Mouse (Mus musculus) inflammation-experienced regulatory T-cells (primary cell): Measurements from ENCODE around the gene Ctrl. TPM values are rescaled to one million over a fixed set of nuclear protein-coding genes. Genes with fewer than 3 reads are reported as not detected.

Source experiments
- polyA plus RNA-seq, 2 experiments: library from polyadenylated mRNA; unstranded; fragments of 100-300 nt; shearing (Covaris generic); gene quantifications; one replicate each; pipeline ENCODE4 v1.2.1; 2017

Gene Ctrl
- 1 to 10 TPM; 1.9 to 3.6 TPM for polyA plus RNA-seq

GRCm38 (mm10) chr8:105933762-105934161 is at the start of gene Ctrl:
TSS of gene Ctrl (minus strand) at chr8:105933862.

GRCm38 (mm10) chr8:105979325-105979724 is 45.7 kb upstream of the Ctrl start, which contains the start of gene Dpep3:
TSS of gene Dpep3 (minus strand) at chr8:105979429.

GRCm38 (mm10) chr8:105965905-105966341 is 32.3 kb upstream of the Ctrl start, which contains the start of gene Slc12a4:
TSS of gene Slc12a4 (minus strand) at chr8:105966097.

GRCm38 (mm10) chr8:105943321-105943739 is 9.7 kb upstream of the Ctrl start, which contains the start of gene Lcat:
TSS of gene Lcat (minus strand) at chr8:105943382.

GRCm38 (mm10) chr8:105938306-105938669 is 4.6 kb upstream of the Ctrl start, which contains the start of gene Psmb10:
TSS of gene Psmb10 (minus strand) at chr8:105938444.

GRCm38 (mm10) chr8:105900180-105900940 is 33.3 kb downstream of the Ctrl start, which contains the start of gene Pskh1:
TSS of gene Pskh1 (plus strand) at chr8:105900441.

GRCm38 (mm10) chr8:105893339-105893738 is 40.3 kb downstream of the Ctrl start, which contains the start of gene Nrn1l:
TSS of gene Nrn1l (plus strand) at chr8:105893567.

Other genes starting within 250 kb of the Ctrl start
- gene Carmil2, start 247.6 kb downstream of the Ctrl start, polyA plus RNA-seq, result 100 to 1,000 TPM; 122 to 131 TPM
- 10 to 100 TPM; 70.3 to 83.0 TPM for gene Acd, start 232.8 kb downstream of the Ctrl start, polyA plus RNA-seq
- gene Pard6a, start 232.7 kb downstream of the Ctrl start, polyA plus RNA-seq, result 10 to 100 TPM in 1 of 2 experiments, 1 to 10 TPM in 1; 7.6 to 16.7 TPM
- under 1 TPM in 1 of 2 experiments, not detected in 1; 0.23 TPM for gene 4933405L10Rik, start 226.2 kb downstream of the Ctrl start, polyA plus RNA-seq
- 1 to 10 TPM; 3.6 to 4.3 TPM for gene Enkd1, start 225.7 kb downstream of the Ctrl start, polyA plus RNA-seq
- 1 to 10 TPM; 6.5 to 7.5 TPM for gene Gfod2, start 175.2 kb downstream of the Ctrl start, polyA plus RNA-seq
- gene Ranbp10, start 106.5 kb downstream of the Ctrl start, polyA plus RNA-seq, result 10 to 100 TPM; 19.4 to 27.8 TPM
- gene Tsnaxip1, start 106.1 kb downstream of the Ctrl start, polyA plus RNA-seq, result 1 to 10 TPM; 1.1 to 1.7 TPM
- 10 to 100 TPM; 15.3 to 15.7 TPM for gene Cenpt, start 80.6 kb downstream of the Ctrl start, polyA plus RNA-seq
- gene Thap11, start 78.7 kb downstream of the Ctrl start, polyA plus RNA-seq, result 10 to 100 TPM; 30.3 to 37.3 TPM
- 10 to 100 TPM in 1 of 2 experiments, 1 to 10 TPM in 1; 9.7 to 15.3 TPM for gene Nutf2, start 73.3 kb downstream of the Ctrl start, polyA plus RNA-seq
- gene Edc4, start 53.0 kb downstream of the Ctrl start, polyA plus RNA-seq, result 10 to 100 TPM; 74.6 to 95.9 TPM
- gene Nrn1l, start 40.3 kb downstream of the Ctrl start, polyA plus RNA-seq, result under 1 TPM; 0.86 to 0.94 TPM
- 10 to 100 TPM; 22.7 to 25.5 TPM for gene Pskh1, start 33.4 kb downstream of the Ctrl start, polyA plus RNA-seq
- 100 to 1,000 TPM; 357 to 426 TPM for gene Psmb10, start 4.6 kb upstream of the Ctrl start, polyA plus RNA-seq
- under 1 TPM; 0.42 to 0.51 TPM for gene Lcat, start 9.5 kb upstream of the Ctrl start, polyA plus RNA-seq
- gene Slc12a4, start 32.2 kb upstream of the Ctrl start, polyA plus RNA-seq, result 10 to 100 TPM; 12.3 to 15.7 TPM
- not detected for gene Dpep3, start 45.6 kb upstream of the Ctrl start, polyA plus RNA-seq
- 10 to 100 TPM; 24.2 to 34.3 TPM for gene Dus2, start 57.5 kb upstream of the Ctrl start, polyA plus RNA-seq
- 1 to 10 TPM in 1 of 2 experiments, not detected in 1; 1.2 TPM for gene Dpep2nb, start 72.1 kb upstream of the Ctrl start, polyA plus RNA-seq
- gene Ddx28, start 78.0 kb upstream of the Ctrl start, polyA plus RNA-seq, result 10 to 100 TPM; 16.5 to 20.6 TPM
- 100 to 1,000 TPM; 125 to 142 TPM for gene Nfatc3, start 125.0 kb upstream of the Ctrl start, polyA plus RNA-seq
- gene Esrp2, start 203.1 kb upstream of the Ctrl start, polyA plus RNA-seq, result 1 to 10 TPM; 1.2 to 4.4 TPM
- gene Pla2g15, start 216.5 kb upstream of the Ctrl start, polyA plus RNA-seq, result 10 to 100 TPM; 10.9 to 12.5 TPM
- 10 to 100 TPM; 31.0 to 47.3 TPM for gene Slc7a6, start 235.0 kb upstream of the Ctrl start, polyA plus RNA-seq